Mouse (Mus musculus) left cerebral cortex, postnatal 4 days (tissue): ENCODE results near the gene Usp50. TPM values are rescaled to one million over a fixed set of nuclear protein-coding genes. Genes with fewer than 3 reads are reported as not detected.

Experiments used
- DNase-seq: peaks from one replicate; pipeline ENCODE4 v3.0.0-alpha.2; 2022
- intact Hi-C: fragments of 180-260 bp; cut with DNase I; formaldehyde crosslinking; loops from one replicate; pipeline ENCODE4 v1.15.1; 2025
- total RNA-seq, 2 experiments: library from RNA; stranded (reverse); gene quantifications; 2 replicates each; pipeline ENCODE4 v1.2.3; 2021

Gene Usp50
- total RNA-seq, 2 experiments from 2014 or later, result not detected

DNA sequence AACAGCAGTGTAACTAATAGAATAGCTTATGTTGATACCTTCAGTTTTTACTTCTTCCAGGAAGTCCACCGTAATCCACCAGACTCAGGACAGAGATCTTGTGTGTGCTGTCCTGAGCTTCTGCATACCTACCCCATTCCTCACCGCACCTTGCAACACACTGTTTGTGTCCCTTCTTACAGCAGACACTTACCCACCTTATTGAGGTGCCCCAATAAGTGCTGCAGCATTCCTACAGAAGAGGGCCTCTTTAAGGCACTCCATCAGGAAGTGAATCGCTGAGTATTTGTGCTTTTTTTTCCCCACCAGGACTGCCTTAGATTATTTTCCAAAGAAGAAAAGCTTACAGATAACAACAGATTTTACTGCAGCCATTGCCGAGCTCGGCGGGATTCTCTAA lies 27.6 kb downstream of the Usp50 start:
- intact Hi-C loops, result loop anchor here (10.0 kb wide), 2 partner anchors 49 to 469 kb away; no protein-coding TSS in a partner anchor
- DNase-seq, result no peak

- no peak for DNase-seq
- intact Hi-C loops, result no loop called here
Observed at GRCm38 (mm10) chr2:126743389-126743788, 39.9 kb downstream of the Usp50 start.

- DNase-seq, result no peak
- intact Hi-C loops, result no loop called here
Observed at GRCm38 (mm10) chr2:126740314-126740713, 43.0 kb downstream of the Usp50 start.

DNA sequence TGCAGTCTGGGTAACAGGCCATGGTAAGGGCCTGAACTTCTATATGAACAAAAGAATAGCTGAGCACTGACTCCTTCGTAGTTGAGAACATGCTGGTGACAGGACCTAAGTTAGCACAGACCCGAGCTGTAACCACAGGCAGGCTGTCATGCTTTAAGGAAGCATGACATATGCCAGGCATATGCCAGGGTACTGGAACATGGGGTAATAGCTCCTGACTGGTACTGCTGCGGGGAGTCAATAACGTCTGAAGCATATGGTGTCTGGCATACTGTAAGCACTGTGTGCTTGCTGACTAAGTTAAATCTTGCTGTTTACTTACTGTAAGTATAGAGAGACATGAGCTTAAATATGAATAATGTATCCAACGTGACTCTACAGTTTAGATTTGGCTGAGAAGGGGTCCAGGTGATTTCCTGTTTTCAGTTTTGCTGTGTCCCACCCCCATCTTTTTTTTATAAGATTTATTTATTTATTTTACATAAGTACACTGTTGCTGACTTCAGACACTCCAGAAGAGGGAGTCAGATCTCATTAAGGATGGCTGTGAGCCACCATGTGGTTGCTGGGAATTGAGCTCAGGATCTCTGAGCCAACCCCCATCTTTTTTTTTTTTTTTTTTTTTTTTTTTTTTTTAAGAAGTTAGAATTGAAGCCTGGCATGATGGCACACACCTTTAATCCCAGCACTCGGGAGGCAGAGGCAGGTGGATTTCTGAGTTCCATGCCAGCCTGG lies 47.8 kb downstream of the Usp50 start:
- DNase-seq, result no peak
- intact Hi-C loops, result loop anchor here (10.0 kb wide), 1 partner anchor 309 kb away; no protein-coding TSS in a partner anchor

- no peak for DNase-seq
- intact Hi-C loops, result loop anchor here (10.0 kb wide), 1 partner anchor 314 kb away; no protein-coding TSS in a partner anchor
Observed at GRCm38 (mm10) chr2:126730502-126730901, 52.8 kb downstream of the Usp50 start.

DNA sequence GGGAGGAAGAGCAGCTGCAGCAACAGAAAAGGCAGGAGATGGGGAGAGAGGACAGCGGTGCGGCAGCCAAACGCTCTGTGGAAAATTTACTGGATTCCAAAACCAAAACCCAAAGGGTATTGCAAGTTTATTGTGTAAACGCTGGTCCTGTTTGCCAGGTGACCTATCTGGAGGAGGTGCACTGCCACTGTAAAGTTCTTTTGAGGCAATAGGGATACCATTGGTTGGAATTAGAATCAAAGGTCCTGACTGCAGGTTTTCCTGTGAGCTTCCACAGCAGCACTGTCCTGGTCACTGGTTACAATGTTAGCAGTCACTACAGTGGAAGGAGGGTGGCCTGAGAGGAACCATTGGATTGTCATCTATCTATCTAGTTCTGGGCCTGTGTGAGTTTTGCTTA lies 54.1 kb downstream of the Usp50 start:
- intact Hi-C loops, result no loop called here

GRCm38 (mm10) chr2:126712950-126713349 lies 70.3 kb downstream of the Usp50 start:
- no peak for DNase-seq
- intact Hi-C loops, result no loop called here

More for the DNA sequence above, 54.1 kb downstream of the Usp50 start:
- DNase-seq, result no peak

- intact Hi-C loops, result no loop called here
- DNase-seq, result no peak
Observed at GRCm38 (mm10) chr2:126712526-126712925, 70.7 kb downstream of the Usp50 start.

DNA sequence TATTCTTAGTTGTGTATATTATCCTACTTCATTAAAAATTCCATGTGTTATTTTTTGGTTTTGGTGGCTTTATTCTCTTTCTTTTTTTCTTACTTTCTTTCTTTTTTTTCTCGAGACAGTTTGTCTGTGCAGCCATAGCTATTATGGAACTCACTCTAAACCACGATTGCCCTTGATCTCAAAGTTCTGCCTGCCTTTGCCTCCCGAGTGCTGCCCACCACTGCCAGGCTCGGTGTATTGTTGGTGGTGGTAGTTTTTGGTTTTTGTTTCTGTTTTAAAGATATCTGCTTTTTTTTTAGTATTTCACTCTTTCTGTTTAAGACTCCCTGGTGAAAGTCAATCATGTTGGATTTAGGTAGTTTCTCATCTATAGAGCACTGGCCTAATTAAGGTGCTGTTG lies 74.9 kb downstream of the Usp50 start:
- no peak for DNase-seq
- intact Hi-C loops, result no loop called here

DNA sequence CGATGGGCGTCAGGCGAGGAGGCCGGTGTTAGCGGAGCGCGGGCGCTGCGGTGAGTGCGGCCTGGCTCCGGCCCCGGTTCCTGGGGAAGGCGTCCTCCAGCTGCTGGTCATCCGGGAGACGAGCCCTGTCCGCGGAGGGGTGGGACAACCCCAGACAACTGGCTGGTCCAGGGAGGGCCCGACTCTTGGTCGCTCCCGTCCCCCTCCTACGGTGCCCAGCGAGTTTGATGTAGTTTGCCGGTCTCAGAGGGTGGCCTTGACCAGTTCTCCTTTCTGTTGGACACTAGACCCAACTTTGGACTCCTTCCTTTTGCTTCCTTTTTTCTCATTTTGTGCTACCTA lies 75.9 kb downstream of the Usp50 start:
- intact Hi-C loops, result no loop called here

GRCm38 (mm10) chr2:126706759-126707437 lies 76.4 kb downstream of the Usp50 start, which contains the start of gene Usp8:
TSS of gene Usp8 (plus strand) at chr2:126707328.
- intact Hi-C loops, result no loop called here
- DNase-seq, result peak; percentile 98

More for the DNA sequence above, 75.9 kb downstream of the Usp50 start:
- no peak for DNase-seq

- intact Hi-C loops, result no loop called here
- no peak for DNase-seq
Observed at GRCm38 (mm10) chr2:126695285-126695684, 88.0 kb downstream of the Usp50 start.

DNA sequence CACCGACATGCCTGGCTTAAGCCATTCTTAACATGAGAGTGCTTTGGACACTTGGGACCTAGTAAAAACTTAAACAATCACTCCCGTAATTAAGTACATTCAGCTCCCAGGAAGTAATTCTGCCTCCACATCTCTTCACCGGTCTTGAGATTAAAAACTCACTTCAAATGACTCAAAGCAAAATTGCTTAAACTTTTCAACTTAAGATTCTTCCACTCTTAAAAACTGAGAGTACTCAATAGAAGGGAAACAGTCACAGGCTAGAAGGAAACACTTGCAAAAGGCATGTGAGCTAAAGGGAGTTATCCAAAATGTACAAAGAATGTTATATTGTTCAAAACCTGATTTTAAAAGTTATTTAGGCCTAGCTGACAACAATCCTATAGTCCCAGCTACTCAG lies 92.0 kb downstream of the Usp50 start:
- DNase-seq, result no peak
- intact Hi-C loops, result no loop called here

DNA sequence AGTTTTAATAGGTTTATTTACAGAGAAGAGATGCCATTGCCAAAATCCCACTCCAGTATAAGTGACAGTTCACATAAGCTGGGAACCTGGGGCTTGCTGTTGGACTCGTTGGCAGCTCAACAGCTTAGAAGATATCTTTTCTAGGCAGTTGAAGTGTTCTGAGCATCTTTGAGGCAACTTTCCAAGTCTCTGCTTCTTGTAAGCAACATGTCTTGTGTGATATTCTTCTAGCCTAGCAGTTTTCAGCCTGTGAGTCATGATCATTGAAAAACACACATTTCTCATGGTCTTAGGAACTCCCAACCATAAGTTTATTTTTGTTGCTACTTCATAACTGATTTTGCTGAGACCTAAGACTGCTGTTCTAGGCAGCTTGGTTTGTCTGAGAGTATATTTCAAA lies 100.3 kb downstream of the Usp50 start:
- DNase-seq, result no peak
- intact Hi-C loops, result no loop called here

DNA sequence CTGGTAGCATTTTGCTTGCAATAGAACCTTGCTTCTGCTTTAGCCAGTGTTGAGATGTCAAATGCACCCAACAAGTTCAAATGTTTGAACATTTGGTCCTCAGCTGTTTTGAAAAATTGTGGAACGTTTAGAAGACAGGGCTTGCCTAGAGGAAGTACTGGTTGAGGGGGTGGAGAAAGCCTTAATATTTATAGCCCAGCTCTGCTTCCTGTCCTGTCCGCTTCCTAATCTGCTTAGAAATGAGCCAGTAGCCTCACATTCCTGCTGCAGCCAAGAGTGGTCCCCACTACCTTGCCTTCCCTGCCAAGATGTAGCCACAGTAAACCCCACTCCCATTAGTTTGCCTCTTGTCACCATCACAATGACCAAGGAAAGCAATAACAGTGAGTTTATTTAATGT lies 100.9 kb downstream of the Usp50 start:
- intact Hi-C loops, result no loop called here
- DNase-seq, result no peak

DNA sequence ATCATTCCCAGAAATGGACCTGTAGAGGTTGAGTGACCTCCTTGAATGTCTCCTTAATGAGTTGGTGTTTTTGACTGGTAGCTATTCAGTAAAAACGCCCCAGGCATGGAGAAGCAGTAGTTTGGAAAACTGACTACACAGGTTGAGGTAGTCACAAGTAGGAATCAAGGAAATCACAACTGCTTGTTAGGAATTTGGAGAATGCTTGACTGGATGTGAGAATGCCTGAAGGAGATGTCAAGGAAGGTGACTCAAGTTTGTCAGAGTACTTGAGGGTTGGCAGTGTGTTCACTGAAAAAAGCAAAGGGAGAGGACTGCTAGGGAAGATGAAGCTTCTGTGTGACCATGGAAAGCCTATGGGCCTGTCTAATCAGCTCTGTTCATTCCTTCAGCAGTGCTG lies 105.9 kb downstream of the Usp50 start:
- intact Hi-C loops, result no loop called here
- DNase-seq, result no peak

DNA sequence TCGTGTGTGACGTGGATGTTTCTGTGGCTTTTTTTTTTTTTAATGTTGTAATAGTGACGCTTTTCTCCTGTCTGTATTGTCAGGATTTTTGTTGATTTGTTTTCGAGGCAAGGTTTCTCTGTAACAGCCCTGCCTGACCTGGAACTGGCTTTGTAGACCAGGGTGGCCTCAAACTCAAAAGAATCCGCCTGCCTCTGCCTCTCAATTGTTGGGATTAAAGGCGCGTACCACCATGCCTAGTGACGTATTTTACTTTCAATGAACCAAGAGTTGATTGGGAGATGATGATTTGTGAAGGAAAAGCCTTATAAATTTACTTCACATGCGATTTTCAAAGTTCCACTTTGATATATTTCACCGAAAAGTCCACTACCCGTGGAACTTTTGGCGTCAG lies 107.2 kb downstream of the Usp50 start, which contains the start of gene Gabpb1:
Gabpb1 (minus strand) TSS at position 216 of the 394 bp plus-strand sequence.
- no peak for DNase-seq
- intact Hi-C loops, result no loop called here

GRCm38 (mm10) chr2:126675169-126676121 lies 107.8 kb downstream of the Usp50 start:
- DNase-seq, result peak; percentile 86
- intact Hi-C loops, result loop anchor here (1.0 kb wide), 1 partner anchor 17 kb away; no protein-coding TSS in a partner anchor

- DNase-seq, result no peak
- intact Hi-C loops, result loop anchor here (1.0 kb wide), 1 partner anchor 16 kb away; no protein-coding TSS in a partner anchor
Observed at GRCm38 (mm10) chr2:126674441-126675168, 108.7 kb downstream of the Usp50 start.
